Mouse (Mus musculus) hindbrain, embryonic 13.5 days (tissue): ENCODE results near the gene Olfr1458. TPM values are rescaled to one million over a fixed set of nuclear protein-coding genes. Genes with fewer than 3 reads are reported as not detected.

ENCODE experiments used
- ATAC-seq: fragments of 200-750 bp; cut with Nextera tagmentation; 2 replicates; pipeline ENCODE4 v1.8.0; 2017; ENCODE audit warnings: moderate TSS enrichment; ENCODE audit not compliant: low FRiP score
- H3K27ac ChIP-seq: fragments of 300-500 bp; sonication (generic); 2 replicates; pipeline ENCODE4 v1.5.1; 2015; ENCODE audit warnings: inconsistent platforms, mild to moderate bottlenecking, moderate library complexity
- H3K27me3 ChIP-seq: fragments of 300-500 bp; sonication (generic); 2 replicates; pipeline ENCODE4 v1.6.1; 2015; ENCODE audit warnings: mild to moderate bottlenecking, inconsistent platforms
- H3K36me3 ChIP-seq: fragments of 300-500 bp; sonication (generic); 2 replicates; pipeline ENCODE4 v1.6.1; 2015; ENCODE audit warnings: mild to moderate bottlenecking, inconsistent platforms
- H3K4me1 ChIP-seq: fragments of 300-500 bp; sonication (generic); replicated peaks from 2 replicates; pipeline ENCODE4 v1.6.1; 2015; ENCODE audit warnings: inconsistent platforms
- H3K4me2 ChIP-seq: fragments of 300-500 bp; sonication (generic); 2 replicates; pipeline ENCODE4 v1.6.1; 2015; ENCODE audit warnings: inconsistent platforms, mild to moderate bottlenecking, moderate library complexity
- H3K4me3 ChIP-seq: fragments of 300-500 bp; sonication (generic); 2 replicates; pipeline ENCODE4 v1.5.1; 2015; ENCODE audit warnings: mild to moderate bottlenecking, inconsistent platforms
- H3K9ac ChIP-seq: fragments of 300-500 bp; sonication (generic); 2 replicates; pipeline ENCODE4 v1.6.1; 2015; ENCODE audit warnings: mild to moderate bottlenecking, inconsistent platforms
- H3K9me3 ChIP-seq: fragments of 300-500 bp; sonication (generic); 2 replicates; pipeline ENCODE4 v1.6.1; 2016; ENCODE audit warnings: inconsistent platforms
- whole genome bisulfite sequencing: fragments of 180-500 bp; shearing (Covaris S2); methylation state at CpG from one replicate; pipeline ENCODE4 v1.1.7; 2015; 5-methylcytosine and 5-hydroxymethylcytosine counted together
- polyA plus RNA-seq: library from polyadenylated mRNA; unstranded; fragments of >200 nt; fragmentation: Nextera tagmentation; extraction: Ambion mirVana; gene quantifications from 2 replicates; pipeline ENCODE4 v1.2.1, GENCODE M21; 2015

The Olfr1458 gene
- polyA plus RNA-seq, result not detected in 2 replicates

DNA sequence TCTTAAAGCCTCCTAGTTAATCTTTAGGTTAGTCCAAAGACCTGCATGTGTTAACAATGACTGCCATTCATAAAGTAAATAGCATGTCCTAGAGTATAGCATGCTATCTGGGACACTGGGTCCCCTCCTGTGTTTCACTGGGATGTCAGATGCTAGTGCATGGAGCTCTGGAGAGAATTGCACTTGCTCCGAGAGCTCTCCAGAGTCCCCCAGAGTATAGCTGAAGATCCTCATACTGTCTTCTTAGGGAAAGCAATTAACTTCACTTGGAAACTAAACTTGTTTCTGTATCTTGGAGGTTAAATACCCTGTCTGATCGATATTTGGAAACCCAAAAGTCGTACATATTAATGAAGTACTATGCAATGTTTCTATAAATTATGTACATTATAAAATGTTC is at the start of gene Olfr1458:
Olfr1458 (minus strand) TSS at position 101 of the 400 bp plus-strand sequence.
- ATAC-seq, result no peak
- H3K9me3 ChIP-seq, result peaks cover 24% of the 10 kb centered on the region
- no peaks in the 10 kb centered on the region for H3K27me3 ChIP-seq
- no peaks in the 10 kb centered on the region for H3K36me3 ChIP-seq
- H3K4me2 ChIP-seq, result no peak within 1 kb of the TSS
- H3K9ac ChIP-seq, result no peak within 1 kb of the TSS
- no peaks in the 10 kb centered on the region for H3K4me1 ChIP-seq
- H3K27ac ChIP-seq, result no peak within 1 kb of the TSS
- WGBS, result 89% methylated on average over 3 of the region's 3 CpGs
- no peak within 1 kb of the TSS for H3K4me3 ChIP-seq

DNA sequence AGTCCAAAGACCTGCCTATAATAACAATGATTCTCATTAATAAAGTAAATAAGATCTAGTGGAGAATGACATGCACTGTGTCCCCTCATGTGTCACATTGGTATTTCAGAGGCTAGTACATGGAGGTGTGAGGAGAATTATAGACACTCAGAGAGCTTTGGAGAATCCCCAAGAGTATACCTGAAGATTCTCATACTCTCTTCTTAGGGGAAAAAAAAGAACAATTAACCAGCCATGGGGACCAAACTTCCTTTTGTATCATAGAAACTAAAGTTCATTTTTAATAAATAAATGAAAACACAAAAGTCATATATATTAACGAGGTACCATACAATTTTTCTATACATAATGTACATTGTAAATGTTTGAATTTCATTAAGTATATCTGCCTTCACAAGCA is 42.9 kb upstream of the Olfr1458 start, which contains the start of gene Olfr1459:
Olfr1459 (minus strand) TSS at position 101 of the 400 bp plus-strand sequence.
- Histone ChIP-seq H3K36me3 (no peaks in the 10 kb centered on the region), H3K9ac (no peak within 1 kb of the TSS), H3K4me2 (no peak within 1 kb of the TSS), H3K27ac (no peak within 1 kb of the TSS), H3K4me1 (no peaks in the 10 kb centered on the region), H3K9me3 (peaks cover 14% of the 10 kb centered on the region; the same call in 1 of the 2 replicates), H3K27me3 (no peaks in the 10 kb centered on the region), H3K4me3 (no peak within 1 kb of the TSS)
- 75% methylated on average over 1 of the region's 1 CpGs for WGBS
- ATAC-seq, result no peak

- 0 out of 2 replicates have a peak, but pooled peaks cover 7% of the 10 kb centered on the region for H3K9me3 ChIP-seq
Observed at GRCm38 (mm10) chr19:13097791-13098190, 8.8 kb downstream of the Olfr1458 start, which contains the start of gene Olfr1457. Gene Olfr1457, minus strand, starts transcription at chr19:13097891.

GRCm38 (mm10) chr19:13093908-13094307 is 12.7 kb downstream of the Olfr1458 start:
- Histone ChIP-seq H3K27me3 (no peaks in the 10 kb centered on the region), H3K27ac (no peak overlapping the region), H3K36me3 (no peaks in the 10 kb centered on the region), H3K4me3 (no peak overlapping the region), H3K4me1 (no peaks in the 10 kb centered on the region), H3K9me3 (0 out of 2 replicates have a peak, but pooled peaks cover 11% of the 10 kb centered on the region), H3K4me2 (no peak overlapping the region), H3K9ac (no peak overlapping the region)
- ATAC-seq, result no peak
- WGBS, result 95% methylated on average over 1 of the region's 1 CpGs

More at GRCm38 (mm10) chr19:13097791-13098190, 8.8 kb downstream of the Olfr1458 start, which contains the start of gene Olfr1457:
- 82% methylated on average over 2 of the region's 2 CpGs for WGBS
- Histone ChIP-seq H3K27me3 (no peaks in the 10 kb centered on the region), H3K4me3 (no peak within 1 kb of the TSS), H3K9ac (no peak within 1 kb of the TSS), H3K4me2 (no peak within 1 kb of the TSS), H3K36me3 (no peaks in the 10 kb centered on the region), H3K4me1 (no peaks in the 10 kb centered on the region), H3K27ac (no peak within 1 kb of the TSS)
- ATAC-seq, result no peak

DNA sequence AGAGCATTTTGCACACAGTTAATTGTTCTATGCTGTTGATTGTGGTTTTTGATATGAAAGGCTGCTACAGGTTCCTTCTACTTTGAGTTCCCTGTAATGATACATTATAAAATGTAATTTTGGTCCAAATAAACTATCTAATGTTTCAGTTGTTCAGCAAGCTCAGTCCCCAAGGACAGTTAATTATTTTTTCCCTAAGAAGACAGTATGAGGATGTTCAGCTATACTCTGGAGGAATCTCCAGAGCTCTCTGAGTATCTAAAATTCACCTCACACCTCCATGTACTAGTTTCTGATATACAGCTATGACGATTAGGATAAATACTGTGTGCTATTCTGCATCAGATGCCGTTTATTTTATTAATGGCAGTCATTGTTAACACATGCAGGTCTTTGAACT is 46.3 kb downstream of the Olfr1458 start, which contains the start of gene Olfr1454:
Olfr1454 (plus strand) TSS at position 301 of the 400 bp plus-strand sequence.
- Histone ChIP-seq H3K4me3 (no peak within 1 kb of the TSS), H3K4me2 (no peak within 1 kb of the TSS), H3K9ac (no peak within 1 kb of the TSS), H3K4me1 (no peaks in the 10 kb centered on the region), H3K27me3 (no peaks in the 10 kb centered on the region), H3K9me3 (peaks cover 35% of the 10 kb centered on the region), H3K27ac (no peak within 1 kb of the TSS), H3K36me3 (no peaks in the 10 kb centered on the region)
- WGBS, result 74% methylated on average over 2 of the region's 2 CpGs
- no peak for ATAC-seq

Other genes starting within 250 kb of the Olfr1458 start
- gene Olfr1444, start 249.5 kb downstream of the Olfr1458 start, polyA plus RNA-seq, result not detected in 2 replicates
- not detected in 2 replicates for gene Olfr1445, start 222.9 kb downstream of the Olfr1458 start, polyA plus RNA-seq
- not detected in 2 replicates for gene Olfr1446, start 213.3 kb downstream of the Olfr1458 start, polyA plus RNA-seq
- gene Olfr1447, start 203.0 kb downstream of the Olfr1458 start, polyA plus RNA-seq, result not detected in 2 replicates
- not detected in 2 replicates for gene Olfr1448, start 182.4 kb downstream of the Olfr1458 start, polyA plus RNA-seq
- not detected in 2 replicates for gene Olfr1449, start 175.9 kb downstream of the Olfr1458 start, polyA plus RNA-seq
- gene Olfr1450, start 156.5 kb downstream of the Olfr1458 start, polyA plus RNA-seq, result not detected in 2 replicates
- gene Olfr1451, start 111.8 kb downstream of the Olfr1458 start, polyA plus RNA-seq, result not detected in 2 replicates
- gene Olfr1453, start 78.4 kb downstream of the Olfr1458 start, polyA plus RNA-seq, result not detected in 2 replicates
- gene Olfr1454, start 46.2 kb downstream of the Olfr1458 start, polyA plus RNA-seq, result not detected in 2 replicates
- not detected in 2 replicates for gene Olfr1457, start 8.9 kb downstream of the Olfr1458 start, polyA plus RNA-seq
- not detected in 2 replicates for gene Olfr1459, start 42.8 kb upstream of the Olfr1458 start, polyA plus RNA-seq
- gene Olfr1461, start 56.2 kb upstream of the Olfr1458 start, polyA plus RNA-seq, result not detected in 2 replicates
- gene Olfr1462, start 79.0 kb upstream of the Olfr1458 start, polyA plus RNA-seq, result not detected in 2 replicates
- not detected in 2 replicates for gene Olfr1463, start 124.6 kb upstream of the Olfr1458 start, polyA plus RNA-seq
- gene Olfr1465, start 208.8 kb upstream of the Olfr1458 start, polyA plus RNA-seq, result not detected in 2 replicates
- gene Olfr1466, start 232.1 kb upstream of the Olfr1458 start, polyA plus RNA-seq, result not detected in 2 replicates